Mouse (Mus musculus) liver, postnatal 0 days (tissue): ENCODE results near the gene Klhdc3.

Experiments used
- CTCF ChIP-seq: sonication (generic); IDR thresholded peaks from 2 replicates; pipeline ENCODE4 v1.5.1; 2016; ENCODE audit warnings: antibody characterized with exemption, low read depth
- EP300 ChIP-seq: IDR thresholded peaks from 2 replicates; pipeline ENCODE4 v1.6.1; 2016; ENCODE audit warnings: antibody characterized with exemption, low read depth, mild to moderate bottlenecking

GRCm38 (mm10) chr17:46727271-46727670 is 46.6 kb upstream of the Klhdc3 start:
- no peak for TF ChIP-seq EP300
- no peak for TF ChIP-seq CTCF
